Mouse (Mus musculus) embryonic facial prominence, embryonic 15.5 days (tissue): ENCODE data around the gene Ms4a4b. TPM values are rescaled to one million over a fixed set of nuclear protein-coding genes. Genes with fewer than 3 reads are reported as not detected.

Experiments
- polyA plus RNA-seq: library from polyadenylated mRNA; unstranded; fragments of >200 nt; fragmentation: Nextera tagmentation; extraction: Ambion mirVana; gene quantifications from 2 replicates; pipeline ENCODE4 v1.2.1, GENCODE M21; 2015

The Ms4a4b gene
- polyA plus RNA-seq, 1 experiment from 2014 or later, result not detected

Other genes with a start within 250 kb of the Ms4a4b start
- not detected in 2 replicates for gene Ms4a13, start 246.8 kb upstream of the Ms4a4b start, polyA plus RNA-seq
- gene Ms4a12, start 211.1 kb upstream of the Ms4a4b start, polyA plus RNA-seq, result not detected in 2 replicates
- not detected in 2 replicates for gene Ms4a1, start 177.3 kb upstream of the Ms4a4b start, polyA plus RNA-seq
- gene Ms4a5, start 159.7 kb upstream of the Ms4a4b start, polyA plus RNA-seq, result not detected in 2 replicates
- gene Ms4a14, start 129.1 kb upstream of the Ms4a4b start, polyA plus RNA-seq, result 0.08 and 0.17 TPM in 2 replicates
- gene Ms4a7, start 107.4 kb upstream of the Ms4a4b start, polyA plus RNA-seq, result 11.1 and 11.2 TPM in 2 replicates
- 10.3 and 13.0 TPM in 2 replicates for gene Ms4a4a, start 68.0 kb upstream of the Ms4a4b start, polyA plus RNA-seq
- 1.1 and 1.8 TPM in 2 replicates for gene Ms4a4c, start 38.8 kb upstream of the Ms4a4b start, polyA plus RNA-seq
- gene Ms4a6c, start 25.8 kb downstream of the Ms4a4b start, polyA plus RNA-seq, result 10.0 and 12.5 TPM in 2 replicates
- gene Gm8369, start 42.4 kb downstream of the Ms4a4b start, polyA plus RNA-seq, result 0.12 TPM in 1 of 2 replicates, not detected in the other
- 9.2 and 9.6 TPM in 2 replicates for gene Ms4a6b, start 73.0 kb downstream of the Ms4a4b start, polyA plus RNA-seq
- gene Ms4a4d, start 93.2 kb downstream of the Ms4a4b start, polyA plus RNA-seq, result 0.97 and 1.1 TPM in 2 replicates
- 8.5 and 10.1 TPM in 2 replicates for gene Ms4a6d, start 161.3 kb downstream of the Ms4a4b start, polyA plus RNA-seq
- gene Ms4a2, start 180.2 kb downstream of the Ms4a4b start, polyA plus RNA-seq, result 1.5 and 1.6 TPM in 2 replicates
- 0.24 TPM in 1 of 2 replicates, not detected in the other for gene Ms4a3, start 197.3 kb downstream of the Ms4a4b start, polyA plus RNA-seq
- gene Oosp2, start 217.0 kb downstream of the Ms4a4b start, polyA plus RNA-seq, result not detected in 2 replicates
- gene Oosp1, start 247.6 kb downstream of the Ms4a4b start, polyA plus RNA-seq, result not detected in 2 replicates